Mouse (Mus musculus): ENCODE measurements at regions not wholly inside any gene's neighbourhood (a gene's known extent, or its start where the extent isn't known, plus 50 kb on each side); places are given as distances from the start of the nearest gene placed in this dataset.
"Not testable (repeated sequence)": the region's sequence is repeated elsewhere in the genome, so short reads cannot be mapped to it uniquely, and the experiment has no call there.

- no peak for DNase-seq (ENCODE audit: low spot score in 2 of 2)
Measured at GRCm38 (mm10) chr14:76964046-76964445, 72.5 kb upstream of the Ccdc122 start.

DNA sequence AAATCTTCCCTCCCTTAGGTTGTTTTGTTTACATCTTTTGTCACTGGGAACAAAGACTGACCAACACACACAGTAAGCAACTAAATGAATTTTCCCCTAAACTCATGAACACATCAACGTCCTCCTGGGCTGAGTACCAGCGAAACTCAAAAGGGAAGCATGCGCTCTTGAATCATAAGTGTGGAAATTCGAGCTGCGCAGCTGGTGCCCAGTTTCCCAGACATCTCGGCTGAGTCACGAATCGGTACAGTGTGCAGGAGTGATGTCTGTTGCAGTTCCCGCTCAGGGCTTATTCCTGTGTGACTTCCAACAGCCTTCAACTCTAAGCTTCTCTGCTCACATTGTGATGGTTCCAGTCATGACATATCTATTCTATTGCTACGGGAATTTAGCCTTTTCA, 77.7 kb upstream of the Ccdc122 start:
- no peak for DNase-seq (ENCODE audit: low spot score in 2 of 2)

- no peak for DNase-seq (ENCODE audit: low spot score in 2 of 2)
Measured at GRCm38 (mm10) chr14:76957136-76957535, 79.4 kb upstream of the Ccdc122 start.

GRCm38 (mm10) chr14:76953171-76953570, 83.4 kb upstream of the Ccdc122 start:
- no peak for DNase-seq (ENCODE audit: low spot score in 2 of 2)

DNA sequence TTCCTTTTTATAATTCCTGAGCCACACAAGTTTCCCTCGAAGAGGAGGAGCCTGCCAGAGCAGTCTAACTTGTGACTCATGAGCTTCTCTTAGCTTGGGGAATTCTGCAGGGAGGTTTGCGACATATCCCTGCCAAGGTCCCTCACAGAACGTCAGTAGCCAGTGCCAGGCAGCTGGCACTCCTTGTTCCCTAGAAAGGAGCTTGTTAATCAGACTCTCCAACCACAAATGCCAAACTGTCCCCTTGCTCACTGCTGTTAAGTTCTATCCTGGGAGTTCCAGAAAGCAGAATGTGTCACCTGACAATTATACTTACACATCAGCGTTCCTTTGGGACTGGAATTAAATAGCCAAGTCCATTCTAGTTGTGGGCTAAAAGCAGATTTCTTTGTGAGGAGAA, 85.1 kb upstream of the Ccdc122 start:
- DNase-seq (ENCODE audit: low spot score in 2 of 2): peak in 1 of 2 experiments; percentile 15

DNA sequence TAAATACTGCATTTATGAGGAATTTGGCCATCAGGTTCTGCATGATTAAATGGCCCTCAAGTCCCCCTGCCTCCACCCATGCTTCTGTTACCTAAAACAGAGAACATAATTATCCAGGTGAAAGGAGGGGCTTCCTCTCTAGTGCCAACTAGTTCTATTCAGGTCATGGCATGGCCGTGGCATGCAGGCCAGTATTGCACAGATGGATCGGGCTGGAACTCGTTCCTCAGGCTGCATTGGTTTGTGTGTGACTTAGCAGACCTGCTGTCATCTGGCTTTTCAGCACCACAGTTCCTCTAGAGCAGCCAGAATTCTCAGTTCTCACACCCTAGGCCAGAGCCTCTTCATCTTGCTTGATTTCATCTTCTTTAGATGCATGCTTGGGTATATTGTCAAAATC, 87.2 kb upstream of the Ccdc122 start:
- DNase-seq (ENCODE audit: low spot score in 2 of 2): peak in 1 of 2 experiments; percentile 12

GRCm38 (mm10) chr14:76948948-76949347, 87.6 kb upstream of the Ccdc122 start:
- peak in 1 of 2 experiments; percentile 3 for DNase-seq (ENCODE audit: low spot score in 2 of 2)

DNA sequence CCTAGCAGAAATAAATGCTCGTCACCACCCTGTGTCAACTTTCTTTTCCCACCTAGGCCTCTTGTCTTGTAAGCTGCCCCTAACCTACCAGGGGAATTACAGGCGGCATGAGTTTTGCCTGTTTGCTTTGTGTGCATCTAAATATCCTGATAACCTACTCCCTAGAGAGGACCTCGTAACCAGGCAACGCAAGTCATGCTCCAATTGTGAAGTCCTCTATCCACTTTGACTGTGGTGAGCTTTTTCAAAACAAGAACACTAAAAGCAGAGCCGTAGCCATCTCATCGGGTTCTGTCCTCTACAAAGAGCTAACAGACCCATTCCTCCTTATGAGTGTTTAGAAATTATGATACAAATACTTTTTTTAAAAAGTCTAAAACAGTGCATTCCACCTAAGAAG, 88.1 kb upstream of the Ccdc122 start:
- no peak for DNase-seq (ENCODE audit: low spot score in 2 of 2)

GRCm38 (mm10) chr14:76947148-76947547, 89.4 kb upstream of the Ccdc122 start:
- DNase-seq (ENCODE audit: low spot score in 2 of 2): no peak

DNA sequence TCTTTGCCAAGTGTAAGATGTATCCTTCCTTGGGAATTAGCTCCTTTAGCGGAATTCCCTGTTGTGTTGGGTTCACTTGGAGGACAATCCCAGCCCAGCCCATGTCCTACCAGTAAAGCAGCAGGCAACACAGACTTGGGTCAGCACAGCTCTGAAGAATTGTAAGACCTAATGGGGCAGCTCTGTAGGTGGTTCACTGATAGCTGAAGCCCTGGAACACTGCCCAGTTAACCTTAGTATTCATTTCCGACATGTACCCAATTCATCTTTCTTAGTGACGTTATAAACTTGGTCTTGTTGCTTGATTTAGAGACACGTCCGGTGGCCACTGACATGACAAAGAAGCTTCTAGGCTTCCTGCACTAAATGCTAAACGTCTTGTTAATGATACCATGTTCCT, 90.9 kb upstream of the Ccdc122 start:
- DNase-seq (ENCODE audit: low spot score in 2 of 2): no peak

GRCm38 (mm10) chr14:76941474-76942212, 94.9 kb upstream of the Ccdc122 start:
- no peak for DNase-seq (ENCODE audit: low spot score in 2 of 2)

GRCm38 (mm10) chr14:76940507-76940906, 96.1 kb upstream of the Ccdc122 start:
- no peak for DNase-seq (ENCODE audit: low spot score in 2 of 2)

DNA sequence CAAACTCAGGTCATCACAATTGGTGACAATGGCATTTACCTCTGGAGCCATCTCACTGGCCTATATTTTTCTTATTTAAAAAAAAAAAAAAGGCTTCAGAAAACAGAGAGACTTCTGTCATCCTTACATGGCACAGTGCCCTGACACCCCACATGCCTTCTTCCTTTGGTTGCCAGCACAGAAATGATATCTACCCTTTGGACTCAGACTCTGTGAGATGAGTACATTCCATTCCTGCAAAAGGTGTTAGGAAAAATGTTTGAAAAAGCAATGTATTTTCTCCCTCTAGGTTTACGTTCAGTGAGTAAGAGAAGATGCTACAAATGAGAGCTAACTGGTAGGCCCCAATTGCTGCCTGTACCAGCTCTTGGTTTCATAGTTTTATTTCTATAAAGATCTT, 99.9 kb upstream of the Ccdc122 start:
- no peak for DNase-seq (ENCODE audit: low spot score in 2 of 2)

GRCm38 (mm10) chr14:76936051-76936450, 100.5 kb upstream of the Ccdc122 start:
- not testable (repeated sequence) for DNase-seq (ENCODE audit: low spot score in 2 of 2)

DNA sequence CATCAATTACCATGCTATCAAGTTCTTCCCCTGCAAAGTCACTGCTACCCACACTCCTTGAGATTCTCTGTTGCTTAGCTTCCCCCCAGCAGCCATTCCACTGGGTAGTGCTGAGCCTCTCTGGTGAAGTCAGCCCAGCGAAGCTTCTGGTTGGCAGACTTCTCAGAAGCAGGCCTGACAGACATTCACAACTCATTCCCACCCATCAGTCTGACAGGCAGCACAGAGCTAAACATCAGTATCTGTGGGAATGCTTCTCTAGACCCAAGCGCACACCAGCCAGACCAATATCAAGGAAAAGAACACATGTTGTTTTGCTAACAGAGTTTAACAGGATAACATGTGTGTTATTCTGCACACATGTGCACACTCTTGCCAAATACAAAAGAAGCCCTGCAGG, 101.1 kb upstream of the Ccdc122 start:
- no peak for DNase-seq (ENCODE audit: low spot score in 2 of 2)

DNA sequence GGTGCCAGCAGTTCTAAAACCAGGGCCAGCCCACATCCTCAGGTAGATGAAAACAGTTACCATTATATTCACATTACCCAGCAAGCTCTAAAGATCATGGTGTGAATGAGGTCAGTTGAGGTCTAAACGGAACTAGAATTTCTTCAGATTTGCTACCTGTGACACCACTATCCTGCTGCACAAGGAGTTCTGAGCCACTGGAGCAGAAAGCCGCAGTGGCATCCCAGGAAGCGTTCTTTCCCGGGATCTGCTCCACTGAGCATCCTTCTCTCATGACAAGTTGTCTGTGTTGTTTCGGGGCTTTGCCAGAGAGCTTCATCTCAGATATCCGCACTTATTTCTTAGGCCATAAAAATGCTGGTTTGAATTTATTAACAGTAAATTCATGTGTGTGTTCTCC, 103.7 kb upstream of the Ccdc122 start:
- no peak for DNase-seq (ENCODE audit: low spot score in 2 of 2)

- DNase-seq (ENCODE audit: low spot score in 2 of 2): no peak
Measured at GRCm38 (mm10) chr14:76931398-76931797, 105.2 kb upstream of the Ccdc122 start.

- DNase-seq (ENCODE audit: low spot score in 2 of 2): no peak
Measured at GRCm38 (mm10) chr14:76929562-76929961, 107.0 kb upstream of the Ccdc122 start.

- no peak for DNase-seq (ENCODE audit: low spot score in 2 of 2)
Measured at GRCm38 (mm10) chr14:76928706-76929105, 107.9 kb upstream of the Ccdc122 start.

GRCm38 (mm10) chr14:76927245-76927806, 109.2 kb upstream of the Ccdc122 start:
- no peak for DNase-seq (ENCODE audit: low spot score in 2 of 2)

- no peak for DNase-seq (ENCODE audit: low spot score in 2 of 2)
Measured at GRCm38 (mm10) chr14:76926416-76926815, 110.2 kb upstream of the Ccdc122 start.

DNA sequence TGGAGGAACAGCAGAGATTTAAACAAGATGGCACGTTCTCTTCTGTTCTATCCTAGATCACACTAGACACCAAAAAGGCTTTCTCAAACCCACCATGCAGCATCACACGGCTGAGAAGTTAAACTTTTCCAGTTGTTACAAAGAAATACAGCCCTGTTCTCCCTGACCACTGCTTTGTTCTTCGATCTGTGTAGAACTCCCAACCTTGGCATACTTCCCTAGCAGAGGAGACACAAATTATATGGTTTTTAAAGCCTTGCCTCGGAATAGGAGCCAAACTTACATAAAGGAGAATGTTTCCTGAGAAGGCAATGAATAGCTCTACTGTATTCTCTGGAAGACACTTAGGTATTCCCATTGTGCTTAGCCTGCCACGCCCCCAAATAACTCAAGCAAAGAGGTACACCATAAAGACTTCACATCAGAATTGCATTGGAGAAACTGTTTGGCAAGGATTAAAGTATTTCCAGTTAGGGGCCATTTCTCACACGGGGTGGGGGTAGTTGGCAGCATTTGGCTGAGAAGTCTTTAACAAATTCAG, 114.1 kb upstream of the Ccdc122 start:
- no peak for DNase-seq (ENCODE audit: low spot score in 2 of 2)

DNA sequence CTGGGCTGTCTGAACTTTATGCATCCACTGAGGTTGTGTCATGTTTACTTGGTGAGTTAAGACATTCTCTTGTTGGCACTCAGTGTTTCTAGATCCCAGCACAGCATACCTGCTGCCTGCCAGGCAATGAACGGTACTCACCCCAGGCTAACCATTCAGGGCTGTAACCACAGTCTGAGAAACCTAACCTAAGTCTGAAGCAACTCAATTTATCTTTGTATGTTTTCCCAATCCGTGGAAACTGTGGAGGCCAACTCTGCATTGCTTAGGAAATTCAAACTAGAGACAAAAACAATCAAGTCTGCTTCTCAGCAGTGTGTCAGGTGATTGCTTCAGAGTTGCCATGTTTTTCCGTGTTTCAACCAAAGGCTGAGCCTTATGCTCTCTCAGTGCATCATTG, 118.5 kb upstream of the Ccdc122 start:
- no peak for DNase-seq (ENCODE audit: low spot score in 2 of 2)

Measured in cerebellum, postnatal 4 days (tissue).